In genomic region chrX:38958571-38958970, GRCm38 (mm10) we compare ENCODE assay signal across 15 mouse cellular contexts.
"Had no signal": no experiment of that assay in that cellular context is flagged by ENCODE, and none has a peak within 500 bp of the region (broad histone marks: within the 10 kb centered on the region; RNA-seq: fewer than 3 reads in every experiment).

No protein-coding gene starts in this region.

- H3K27ac ChIP-seq: midbrain, embryonic 10.5 days; midbrain, embryonic 12.5 days; neural tube, embryonic 13.5 days; neural tube, embryonic 15.5 days had no signal

- H3K4me1 ChIP-seq: midbrain, embryonic 10.5 days; midbrain, embryonic 12.5 days; neural tube, embryonic 13.5 days; neural tube, embryonic 15.5 days had no signal

- H3K36me3 ChIP-seq: midbrain, embryonic 10.5 days; midbrain, embryonic 12.5 days; neural tube, embryonic 13.5 days; neural tube, embryonic 15.5 days had no signal

- H3K4me3 ChIP-seq: midbrain, embryonic 10.5 days; midbrain, embryonic 12.5 days; myocyte; neural tube, embryonic 13.5 days; neural tube, embryonic 15.5 days had no signal

- H3K27me3 ChIP-seq: midbrain, embryonic 12.5 days; neural tube, embryonic 13.5 days; neural tube, embryonic 15.5 days had no signal

- DNase-seq: lung, adult 18-20 months; lung, embryonic 14.5 days; lung, postnatal 10 days; lung, postnatal 4 days; midbrain, embryonic 14.5 days; retina, postnatal 1 day; spleen, adult 18-20 months; thymus, adult 2 months; thymus, postnatal 25 days; thymus, postnatal 4 days had no signal
